Mouse (Mus musculus) retina, embryonic 14.5 days (tissue): ENCODE measurements at regions not wholly inside any gene's neighbourhood (a gene's known extent, or its start where the extent isn't known, plus 50 kb on each side); places are given as distances from the start of the nearest gene placed in this dataset.

Source experiments
- DNase-seq: peaks from one replicate; pipeline ENCODE4 v3.0.0-alpha.2; 2015; ENCODE audit warnings: low spot score

DNA sequence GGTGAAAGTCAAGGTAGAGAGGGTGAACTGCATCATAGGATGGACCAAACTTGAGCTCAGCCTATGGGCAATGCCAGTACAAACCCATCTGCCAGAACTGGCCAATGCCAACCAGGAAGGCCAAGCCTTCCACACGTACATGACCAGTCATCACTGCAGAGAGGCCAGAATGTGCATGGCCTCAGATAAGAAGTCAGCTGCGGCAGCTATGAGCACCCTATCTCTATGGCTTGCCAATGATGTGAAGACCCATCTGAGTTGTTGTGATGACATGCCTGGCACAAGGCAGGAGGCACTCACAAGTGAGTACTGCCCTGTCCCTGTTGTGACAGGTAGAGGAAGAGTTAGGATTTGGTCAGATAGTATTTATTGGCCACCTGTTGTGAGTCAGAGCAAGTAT is 72.7 kb upstream of the Rreb1 start:
- no peak for DNase-seq

DNA sequence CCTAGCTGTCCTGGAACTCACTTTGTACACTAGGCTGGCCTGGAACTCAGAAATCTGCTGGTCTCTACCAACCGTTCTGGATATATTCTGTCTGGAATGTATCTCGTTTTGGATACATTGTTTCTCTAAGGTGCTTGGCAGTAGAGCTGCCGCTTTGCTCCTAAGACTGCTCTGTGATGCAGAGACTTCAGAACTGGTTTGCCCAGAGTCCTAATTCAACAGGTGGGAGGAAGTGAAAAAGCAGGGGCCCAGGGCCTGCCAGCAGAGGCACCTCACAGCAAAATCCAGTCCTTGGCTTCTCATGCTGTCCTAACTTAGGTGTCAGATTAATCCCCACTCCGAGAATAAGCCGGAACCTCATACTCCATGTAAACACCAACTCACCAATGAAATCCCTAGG is 67.3 kb upstream of the Rreb1 start:
- DNase-seq = no peak

DNA sequence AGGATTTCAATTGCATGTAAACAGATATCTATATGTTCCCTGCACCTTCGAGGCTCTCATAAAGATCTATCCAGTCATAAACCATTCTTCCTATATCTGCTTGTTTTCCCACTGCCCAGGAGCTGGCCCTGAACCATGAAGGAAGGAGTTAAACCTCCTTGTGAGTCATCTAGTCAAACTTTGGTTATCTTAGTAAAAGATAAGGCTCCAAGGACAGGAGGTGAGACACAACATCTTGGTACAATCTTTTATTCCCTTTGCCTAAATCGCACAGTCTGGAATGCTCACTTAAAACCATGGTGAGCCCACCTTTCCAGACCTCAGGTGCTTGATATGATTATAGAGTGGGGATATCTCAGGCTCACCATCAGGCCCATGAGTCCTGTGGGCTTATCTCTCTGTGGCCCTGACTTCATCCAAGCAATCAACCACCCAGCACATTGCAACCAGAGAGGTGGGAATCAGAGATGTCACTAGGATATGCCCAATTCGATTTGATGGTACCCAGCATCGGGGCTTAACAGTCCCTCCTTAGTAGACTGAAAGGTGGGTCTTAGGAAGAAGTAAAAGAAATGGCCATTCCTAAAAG is 65.2 kb upstream of the Rreb1 start:
- no peak for DNase-seq

DNA sequence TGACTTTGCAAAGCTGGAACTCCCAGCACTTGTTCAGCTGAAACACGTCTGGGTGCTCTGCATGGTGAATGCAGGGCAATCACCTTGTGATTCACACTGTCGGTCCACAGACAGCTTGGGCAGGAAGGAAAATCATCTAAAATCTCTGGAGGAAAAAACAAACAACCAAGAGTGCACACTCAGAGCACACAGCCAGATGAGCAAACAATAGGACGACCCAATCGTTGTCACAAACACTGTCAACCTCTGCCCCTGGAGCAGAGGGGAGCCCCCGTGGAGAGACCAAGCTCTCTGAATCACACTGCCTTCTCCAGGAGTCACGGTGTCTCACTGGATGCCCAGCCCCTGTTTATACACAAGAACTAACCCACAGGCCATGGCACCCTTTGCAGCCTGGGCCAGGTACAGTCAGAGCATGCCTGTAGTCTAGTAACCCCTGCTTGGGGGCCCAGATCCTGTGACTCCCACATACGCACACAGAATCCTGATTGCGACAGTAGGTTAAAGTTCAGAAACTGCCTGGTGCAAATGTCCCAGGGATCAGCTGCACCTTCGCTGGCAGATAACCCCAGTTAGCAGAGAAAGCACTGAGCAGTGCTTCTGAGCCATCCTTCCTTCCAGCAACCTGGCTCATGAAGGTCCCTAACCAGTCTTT is 63.0 kb upstream of the Rreb1 start:
- no peak for DNase-seq

DNA sequence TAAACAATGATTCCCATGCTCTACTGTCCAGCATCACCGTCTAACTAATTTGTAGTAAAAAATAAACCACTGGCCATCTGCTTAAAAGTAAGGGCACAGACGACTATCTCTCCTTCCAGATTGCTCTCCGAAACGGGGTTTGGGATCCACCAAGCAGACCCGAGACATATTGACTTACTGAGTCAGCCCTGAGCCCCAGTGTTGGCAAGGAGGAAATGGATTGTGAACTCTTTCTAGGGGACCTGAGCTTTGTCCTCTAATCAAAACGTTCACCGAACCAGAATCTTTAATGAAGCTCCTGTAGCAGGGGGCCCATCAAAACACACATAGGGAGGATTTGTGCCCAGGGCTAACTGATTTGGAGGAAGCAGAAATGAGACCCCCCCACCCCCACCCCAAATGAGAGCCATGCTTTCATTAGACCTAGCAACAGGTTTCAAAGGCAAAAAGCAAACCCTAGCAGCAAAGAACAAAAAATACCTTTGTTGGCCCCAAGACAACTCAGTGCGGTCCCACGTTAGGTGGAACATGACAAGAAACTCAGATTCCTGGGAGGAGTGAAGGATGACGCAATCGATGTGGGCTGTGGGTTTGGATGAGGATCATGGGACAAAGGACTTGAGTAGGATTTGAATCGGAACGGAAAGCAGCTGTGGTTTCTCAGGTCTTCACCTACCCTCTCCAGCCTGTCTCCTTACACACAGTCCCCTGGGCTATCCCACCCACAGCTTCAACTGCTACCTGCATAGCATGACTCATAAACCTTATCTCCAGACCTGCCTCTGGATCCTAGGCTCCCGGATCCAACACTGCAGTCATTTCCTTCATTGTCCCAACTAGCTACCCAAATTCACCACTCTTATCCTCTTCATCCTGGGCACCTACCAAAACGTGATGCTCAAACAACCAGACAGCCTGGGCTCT is 62.2 kb upstream of the Rreb1 start:
- DNase-seq = no peak

DNA sequence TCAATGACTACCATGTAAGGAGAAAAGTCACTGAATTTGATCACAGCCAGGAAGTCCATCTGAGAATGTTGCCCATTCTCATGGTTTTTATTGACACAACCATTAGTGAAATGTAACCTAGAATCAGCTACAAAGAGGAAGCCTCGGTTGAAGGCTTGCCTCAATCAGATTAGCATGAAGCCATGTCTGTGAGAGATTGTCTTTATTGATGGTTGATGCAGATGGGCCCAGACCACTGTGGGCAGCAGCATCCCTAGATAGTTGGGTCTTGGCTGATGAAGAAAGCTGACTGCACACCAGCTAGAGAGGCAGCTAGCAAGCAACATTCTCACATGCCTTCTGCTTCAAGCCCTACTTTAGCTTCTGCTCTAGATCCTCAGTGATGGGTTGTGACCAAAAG is 60.4 kb upstream of the Rreb1 start:
- no peak for DNase-seq

DNA sequence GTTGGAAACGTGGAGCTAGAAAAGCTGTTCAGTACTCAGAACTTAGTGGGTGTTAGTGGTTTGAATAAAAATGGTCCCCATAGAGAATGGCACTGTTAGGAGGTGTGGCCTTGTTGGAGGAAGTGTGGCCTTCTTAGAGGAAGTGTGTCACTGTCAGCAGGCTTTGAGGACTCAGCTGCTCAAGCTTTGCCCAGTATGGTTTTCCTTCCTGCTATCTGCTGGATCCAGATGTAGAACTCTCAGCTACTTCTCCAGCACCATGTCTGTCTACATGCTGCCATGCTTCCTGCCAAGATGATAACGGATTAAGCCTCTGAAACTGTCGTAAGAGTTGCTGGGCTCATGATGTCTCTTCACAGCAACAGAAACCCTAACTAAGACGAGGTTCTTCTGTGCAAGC is 59.8 kb upstream of the Rreb1 start:
- no peak for DNase-seq
